Mouse (Mus musculus) urinary bladder, adult 18-20 months (tissue): Measurements from ENCODE around the gene Slc35a2.
"Not testable (repeated sequence)": the region's sequence is repeated elsewhere in the genome, so short reads cannot be mapped to it uniquely, and the experiment has no call there.

Experiments used
- DNase-seq, 2 experiments: peaks; one replicate each; pipeline ENCODE4 v3.0.0; 2022; ENCODE audit warnings: low spot score in 2 of 2, mixed read lengths in 2 of 2

Slc35a2 gene

GRCm38 (mm10) chrX:7907735-7908134 is 23.9 kb downstream of the Slc35a2 start, which contains the start of gene Gm10491:
TSS of gene Gm10491 (minus strand) at chrX:7907835.
- DNase-seq, result no peak

DNA sequence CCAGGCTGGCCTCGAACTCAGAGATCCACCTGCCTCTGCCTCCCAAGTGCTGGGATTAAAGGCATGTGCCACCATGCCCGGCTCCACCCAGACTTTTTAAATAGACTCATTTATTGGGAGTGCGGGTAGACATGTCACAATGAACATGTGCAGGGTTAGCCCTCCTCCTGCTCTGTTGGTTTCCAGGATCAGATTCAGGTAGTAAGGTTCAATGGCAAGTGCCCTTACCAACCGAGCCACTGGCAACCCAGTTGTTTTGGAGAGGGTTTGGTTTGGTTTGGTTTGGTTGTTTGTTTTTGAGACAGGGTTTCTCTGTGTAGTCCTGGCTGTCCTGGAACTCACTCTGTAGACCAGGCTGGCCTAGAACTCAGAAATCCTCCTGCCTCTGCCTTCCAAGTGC is 25.4 kb downstream of the Slc35a2 start, which contains the start of gene Gm10490:
Gene Gm10490 (plus strand): TSS at position 301 of the 400 bp plus-strand sequence.
- DNase-seq, result not testable (repeated sequence)

DNA sequence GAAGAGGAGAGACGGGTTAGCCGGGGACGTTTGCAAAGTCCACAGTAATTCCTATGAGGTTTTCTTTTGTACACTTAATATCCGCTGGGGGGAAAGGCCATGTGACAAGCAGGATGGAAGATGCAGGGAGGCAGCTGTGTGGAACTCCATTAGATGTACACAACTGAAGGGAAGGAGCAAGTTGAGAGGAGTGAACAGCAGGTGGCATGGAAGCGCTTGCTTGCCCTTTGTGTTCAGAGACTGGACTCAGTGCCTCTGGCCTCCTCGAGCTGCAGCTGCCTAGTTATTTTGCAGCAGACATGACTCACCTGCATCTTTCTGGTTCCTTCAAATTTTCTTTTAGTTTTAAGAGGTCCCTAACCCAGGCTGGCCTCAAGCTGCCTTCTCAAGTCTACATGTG is 26.6 kb downstream of the Slc35a2 start:
- no peak for DNase-seq

DNA sequence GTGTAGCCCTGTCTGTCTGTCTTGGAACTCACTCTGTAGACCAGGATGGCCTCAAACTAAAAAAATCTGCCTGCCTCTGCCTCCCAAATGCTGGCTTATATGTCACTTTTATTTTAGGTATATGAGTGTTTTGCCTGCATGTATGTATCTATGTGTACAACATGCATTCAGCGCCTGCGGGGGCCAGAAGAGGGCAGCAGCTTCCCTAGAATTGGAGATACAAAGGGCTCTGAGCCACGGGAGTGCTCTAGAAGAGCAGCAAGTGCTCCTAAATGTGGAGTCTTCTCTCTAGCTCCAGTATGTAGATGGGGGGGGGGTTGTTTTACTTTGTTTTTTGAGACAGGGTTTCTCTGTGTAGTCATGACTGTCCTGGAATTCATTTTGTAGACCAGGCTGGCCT is 31.8 kb downstream of the Slc35a2 start:
- DNase-seq, result not testable (repeated sequence)

- not testable (repeated sequence) for DNase-seq
Measured at GRCm38 (mm10) chrX:7917960-7918359, 34.1 kb downstream of the Slc35a2 start.

DNA sequence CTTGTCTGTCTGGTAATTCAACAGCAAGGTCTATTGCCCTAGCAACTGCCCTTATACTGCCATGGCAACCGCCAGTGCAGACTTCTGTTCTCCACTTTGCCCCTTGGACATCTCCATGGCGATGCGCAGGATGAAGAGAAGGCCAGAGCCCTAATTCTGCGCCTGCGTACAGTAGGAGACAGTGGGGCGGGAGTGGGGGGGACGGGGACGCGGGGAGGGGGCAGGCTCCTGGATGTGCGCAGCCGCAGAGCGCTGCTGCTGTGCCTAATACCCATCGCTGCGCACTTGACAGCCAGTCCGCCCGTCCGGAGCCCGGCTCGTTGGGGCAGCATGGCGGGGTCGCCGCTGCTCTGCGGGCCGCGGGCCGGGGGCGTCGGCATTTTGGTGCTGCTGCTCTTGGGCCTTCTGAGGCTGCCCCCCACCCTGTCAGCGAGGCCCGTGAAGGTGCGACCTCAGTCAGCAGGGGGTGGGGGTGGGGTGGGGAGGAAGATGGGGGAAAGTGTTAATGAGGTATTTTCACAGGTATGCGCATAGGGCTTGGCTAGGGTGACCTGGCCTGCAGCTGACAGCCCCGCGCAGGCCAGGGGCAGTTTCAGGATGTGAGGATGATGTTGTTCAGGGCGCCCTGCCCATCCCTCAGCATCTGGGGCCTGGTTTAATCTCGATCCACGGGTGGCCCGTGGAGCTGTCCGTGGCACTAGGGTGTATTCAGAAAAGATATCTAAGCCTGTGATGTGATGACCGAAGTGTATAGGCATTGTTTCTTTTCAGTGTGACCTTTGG is 36.0 kb downstream of the Slc35a2 start, which contains the start of gene Pcsk1n:
Gene Pcsk1n (plus strand): TSS at position 222 of the 783 bp plus-strand sequence.
- DNase-seq, result no peak

GRCm38 (mm10) chrX:7922032-7922431 is 38.2 kb downstream of the Slc35a2 start:
- no peak for DNase-seq

DNA sequence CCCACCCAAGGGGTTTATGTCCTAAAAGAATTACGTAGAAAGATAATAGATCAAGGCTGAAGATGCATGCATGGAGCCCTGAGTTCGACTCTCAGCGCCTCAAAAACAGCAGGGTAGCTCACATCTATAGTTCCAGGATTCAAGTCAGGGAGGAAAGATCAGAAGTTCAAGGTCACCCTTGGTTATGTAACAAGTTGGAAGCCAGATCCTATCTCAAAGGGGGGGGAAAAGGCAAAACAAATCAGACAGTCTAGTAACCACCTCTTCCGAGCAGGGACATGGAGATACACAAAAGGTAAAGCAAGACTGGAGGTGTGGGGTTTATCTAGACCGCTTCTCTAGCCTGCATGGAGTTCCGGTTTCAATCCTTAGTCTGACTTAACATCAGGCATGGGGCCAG is 42.4 kb downstream of the Slc35a2 start:
- no peak for DNase-seq

DNA sequence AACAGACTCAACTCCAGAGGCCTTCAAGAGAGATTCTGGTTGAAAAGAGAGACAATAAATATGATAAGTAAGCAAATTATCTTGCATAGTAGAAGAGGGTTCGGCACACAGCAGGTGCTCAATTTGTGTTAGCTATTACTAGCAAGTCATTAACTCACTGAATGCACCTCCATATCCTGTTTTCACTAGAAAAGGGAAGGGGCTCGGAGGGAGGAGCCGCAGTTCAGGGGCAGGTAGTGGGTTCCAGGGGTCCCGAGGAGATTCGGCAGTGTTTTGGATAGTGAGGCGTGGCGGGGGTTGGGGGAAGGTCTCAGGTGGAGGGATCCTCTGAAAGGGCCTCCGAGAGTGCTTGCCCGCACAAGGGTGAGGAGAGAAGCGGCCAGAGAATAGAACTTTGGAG is 43.3 kb downstream of the Slc35a2 start:
- DNase-seq, result no peak

DNA sequence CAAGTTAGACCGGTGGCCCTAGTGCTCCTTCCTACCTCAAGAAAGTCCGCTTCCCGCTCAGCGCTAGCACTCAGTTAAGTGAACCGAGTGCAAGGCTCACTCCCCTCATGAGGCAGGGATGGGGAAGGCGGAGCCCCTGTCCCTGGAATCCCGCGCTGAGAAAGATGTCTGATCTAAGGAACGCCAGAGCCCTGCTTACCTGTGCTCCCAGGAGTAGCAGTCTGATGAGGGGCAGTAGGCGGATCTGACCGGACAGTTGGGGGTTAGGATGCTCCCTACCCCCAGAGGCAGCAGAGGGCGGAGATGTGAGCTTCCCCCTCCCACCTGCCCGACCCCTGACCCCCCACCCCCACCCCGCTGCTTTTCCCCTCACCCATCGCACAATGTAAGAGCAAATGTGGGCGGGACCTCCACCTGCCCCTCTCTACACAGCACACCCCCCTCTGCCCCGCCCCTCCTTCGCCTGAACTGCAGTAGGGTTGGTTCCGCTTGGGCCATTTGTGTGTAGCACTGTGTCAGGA is 44.5 kb downstream of the Slc35a2 start, which contains the start of gene Eras:
Gene Eras (minus strand): TSS at position 338 of the 521 bp plus-strand sequence.
- DNase-seq, result no peak

DNA sequence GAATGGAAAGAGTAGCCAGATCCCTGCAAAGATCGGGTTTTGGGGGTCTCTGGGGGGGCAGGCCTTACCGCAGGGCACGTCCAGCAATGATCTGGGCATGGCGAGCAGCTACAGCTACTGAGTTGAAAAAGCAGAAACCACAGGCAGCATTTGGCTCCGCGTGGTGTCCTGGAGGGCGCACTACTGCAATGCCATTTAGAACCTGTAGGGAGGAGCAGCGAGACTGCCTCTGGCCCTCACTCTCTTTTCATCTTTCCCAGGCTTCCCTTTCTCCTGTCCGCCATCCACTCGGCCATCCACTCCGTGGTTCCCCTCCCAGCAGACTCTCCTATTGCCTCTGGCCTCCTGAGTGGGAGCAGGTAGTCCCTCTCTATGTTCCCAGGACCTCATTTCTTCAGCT is 53.0 kb downstream of the Slc35a2 start:
- DNase-seq, result no peak

- DNase-seq, result no peak
Measured at GRCm38 (mm10) chrX:7937667-7938066, 53.8 kb downstream of the Slc35a2 start.
